Mouse (Mus musculus) CH12.LX (cell line): ENCODE measurements around the gene Flywch2. TPM values are rescaled to one million over a fixed set of nuclear protein-coding genes. Genes with fewer than 3 reads are reported as not detected.

Source experiments
- DNase-seq: peaks from one replicate; pipeline ENCODE4 v3.0.0-alpha.2; 2013; ENCODE audit errors: extremely low read depth
- H3K27ac ChIP-seq: 2 replicates; pipeline ENCODE4 v1.5.1; 2012; ENCODE audit warnings: low read depth, mild to moderate bottlenecking, control low read depth, moderate library complexity; ENCODE audit not compliant: insufficient read depth
- H3K27me3 ChIP-seq: replicated peaks from 2 replicates; pipeline ENCODE3; 2012; ENCODE audit warnings: inconsistent platforms
- H3K36me3 ChIP-seq, 2 experiments: replicated peaks in 1 of 2; 2 replicates each; pipeline versions ENCODE3 to v1.6.1; 2012; ENCODE audit warnings: inconsistent platforms in 1 of 2, low read length in 1 of 2, mild to moderate bottlenecking in 1 of 2, mixed read lengths in 1 of 2, moderate library complexity in 1 of 2; ENCODE audit not compliant: control insufficient read depth in 1 of 2, insufficient read depth in 1 of 2
- H3K4me1 ChIP-seq, 2 experiments: 2 replicates each; pipeline ENCODE4 v1.6.1; 2012; ENCODE audit warnings: inconsistent platforms in 1 of 2, moderate library complexity in 1 of 2; ENCODE audit not compliant: insufficient read depth in 2 of 2, control insufficient read depth in 1 of 2
- H3K4me2 ChIP-seq: 2 replicates; pipeline ENCODE4 v1.6.1; 2012; ENCODE audit warnings: low read depth, mild to moderate bottlenecking, control low read depth; ENCODE audit not compliant: poor library complexity, insufficient read depth, severe bottlenecking
- H3K4me3 ChIP-seq, 3 experiments: fragments of 150-350 bp in 1 of 3; sonication (generic) in 1 of 3; replicated peaks in 1 of 3; 2 replicates each; pipeline versions ENCODE3 to v1.5.1; 2011 to 2012; ENCODE audit warnings: low read depth in 2 of 3, low read length in 2 of 3, mild to moderate bottlenecking in 2 of 3, moderate library complexity in 2 of 3, control low read depth in 1 of 3, improper control_type of control experiment in 1 of 3, inconsistent platforms in 1 of 3, mixed read lengths in 1 of 3; ENCODE audit not compliant: poor library complexity in 1 of 3
- H3K79me2 ChIP-seq: replicated peaks from 2 replicates; pipeline ENCODE4 v1.6.1; 2012; ENCODE audit warnings: mild to moderate bottlenecking, moderate library complexity; ENCODE audit not compliant: control insufficient read depth, poor library complexity, insufficient read depth, severe bottlenecking; ENCODE audit errors: extremely low read depth
- H3K9ac ChIP-seq: 2 replicates; pipeline ENCODE4 v1.6.1; 2012; ENCODE audit warnings: low read depth, mild to moderate bottlenecking, control low read depth, moderate library complexity; ENCODE audit not compliant: insufficient read depth
- H3K9me3 ChIP-seq: replicated peaks from 2 replicates; pipeline ENCODE3; 2012; ENCODE audit warnings: low read length, inconsistent platforms, mixed read lengths
- BHLHE40 ChIP-seq: IDR thresholded peaks from 2 replicates; pipeline ENCODE4 v1.6.1; 2011; ENCODE audit warnings: mild to moderate bottlenecking, low read depth, low read length, improper control_type of control experiment
- CTCF ChIP-seq, 2 experiments: IDR thresholded peaks in 1 of 2; conservative IDR thresholded peaks in 1 of 2; 2 replicates each; pipeline ENCODE4 v1.5.1; 2011 to 2012; ENCODE audit warnings: low read depth in 2 of 2, low read length in 2 of 2, improper control_type of control experiment in 1 of 2, inconsistent platforms in 1 of 2, mild to moderate bottlenecking in 1 of 2, moderate library complexity in 1 of 2
- ETS1 ChIP-seq: conservative IDR thresholded peaks from 2 replicates; pipeline ENCODE4 v1.6.1; 2012; ENCODE audit warnings: low read depth, mild to moderate bottlenecking, inconsistent platforms, low read length, improper control_type of control experiment, moderate library complexity
- IRF4 ChIP-seq: IDR thresholded peaks from 2 replicates; pipeline ENCODE4 v1.6.1; 2014; ENCODE audit warnings: low read depth, mild to moderate bottlenecking, inconsistent platforms, low read length, improper control_type of control experiment
- MAFK ChIP-seq: IDR thresholded peaks from 2 replicates; pipeline ENCODE4 v1.6.1; 2011; ENCODE audit warnings: low read length, improper control_type of control experiment; ENCODE audit not compliant: insufficient replicate concordance
- MXI1 ChIP-seq: IDR thresholded peaks from 2 replicates; pipeline ENCODE4 v1.6.1; 2011; ENCODE audit warnings: mild to moderate bottlenecking, low read depth, low read length, improper control_type of control experiment
- POLR2A ChIP-seq: IDR thresholded peaks from 2 replicates; pipeline ENCODE4 v1.6.1; 2011; ENCODE audit warnings: low read depth, mild to moderate bottlenecking, improper control_type of control experiment, low read length
- RAD21 ChIP-seq: IDR thresholded peaks from 2 replicates; pipeline ENCODE4 v1.6.1; 2011; ENCODE audit warnings: low read depth, mild to moderate bottlenecking, low read length, improper control_type of control experiment, moderate library complexity
- SMC3 ChIP-seq: IDR thresholded peaks from 2 replicates; pipeline ENCODE4 v1.6.1; 2011; ENCODE audit warnings: low read depth, low read length, improper control_type of control experiment
- UBTF ChIP-seq: IDR thresholded peaks from 2 replicates; pipeline ENCODE4 v1.6.1; 2012; ENCODE audit warnings: low read depth, mild to moderate bottlenecking, inconsistent platforms, low read length, improper control_type of control experiment, moderate library complexity
- USF1 ChIP-seq: IDR thresholded peaks from 2 replicates; pipeline ENCODE4 v1.6.1; 2014; ENCODE audit warnings: low read depth, mild to moderate bottlenecking, inconsistent platforms, low read length, improper control_type of control experiment
- ZC3H11A ChIP-seq: IDR thresholded peaks from 2 replicates; pipeline ENCODE4 v1.6.1; 2012; ENCODE audit warnings: low read depth, mild to moderate bottlenecking, inconsistent platforms, low read length, improper control_type of control experiment
- dilution Hi-C: fragments of 300-500 bp; cut with MboI; formaldehyde crosslinking; loops from 2 replicates; pipeline ENCODE4 v1.14.3; 2020; ENCODE audit warnings: low sequenced_read_pairs; ENCODE audit not compliant: extremely low pct_unique_long_range_greater_than_20kb, extremely low pct_ligation_motif_present
- in situ Hi-C: fragments of 300-500 bp; cut with MboI; formaldehyde crosslinking; loops from 3 replicates; pipeline ENCODE4 v1.14.3; 2019; ENCODE audit warnings: low sequenced_read_pairs, low pct_ligation_motif_present, low pct_unique_long_range_greater_than_20kb, mixed read lengths
- polyA plus RNA-seq: library from polyadenylated mRNA; unstranded; fragments of >175 nt; gene quantifications from 2 replicates; pipeline ENCODE4 v1.2.1, GENCODE M21; 2012; ENCODE audit warnings: low read depth; ENCODE audit not compliant: insufficient read length
- total RNA-seq, 2 experiments: library from RNA; depleted of rRNA; stranded (reverse); fragments of 300-350 nt in 1 of 2; fragments of >200 nt in 1 of 2; gene quantifications; 2 replicates each; pipeline ENCODE4 v1.2.3; 2012 to 2014

The Flywch2 gene
- total and polyA plus RNA-seq, 3 experiments = not detected

- Histone ChIP-seq H3K27ac (no peak overlapping the region), H3K27me3 (peaks cover 51% of the 10 kb centered on the region), H3K79me2 (no peaks in the 10 kb centered on the region), H3K9ac (no peak overlapping the region), H3K9me3 (no peaks in the 10 kb centered on the region), H3K36me3 (peaks cover 20 to 40% of the 10 kb centered on the region in 2 experiments)
- in situ Hi-C loops (no loop called here), dilution Hi-C loops (no loop called here)
- DNase-seq = no peak
- TF ChIP-seq ZC3H11A (no peak), RAD21 (no peak), USF1 (no peak), IRF4 (no peak)
- TF ChIP-seq, all 38 proteins: peak for 0
- Histone ChIP-seq H3K4me3 (no peak overlapping the region), H3K4me2 (no peak overlapping the region), H3K4me1 (peaks cover 7 to 16% of the 10 kb centered on the region in 2 experiments; a peak in 3 of 4 replicates)
Measured at GRCm38 (mm10) chr17:23738836-23739201, 47.1 kb downstream of the Flywch2 start.

- no peak for DNase-seq
- H3K4me3 ChIP-seq = no peak overlapping the region
- peaks cover 27 to 49% of the 10 kb centered on the region in 2 experiments for H3K36me3 ChIP-seq
- peaks cover 40% of the 10 kb centered on the region for H3K27me3 ChIP-seq
- no peak overlapping the region for H3K27ac ChIP-seq
- TF ChIP-seq CTCF (conservative IDR thresholded peaks at IDR 0.05 in 1 of 2, IDR thresholded peaks at IDR 0.05 in 1 of 2; ENCODE audit: low read depth in 2 of 2, low read length in 2 of 2) = peak in 1 of 2 experiments; percentile 33; a peak in 2 of 4 replicates
- TF ChIP-seq POLR2A = no peak
- TF ChIP-seq SMC3 = peak; percentile 16; the same call in 1 of the 2 replicates
- no peaks in the 10 kb centered on the region for H3K79me2 ChIP-seq
- H3K4me2 ChIP-seq = no peak overlapping the region
- in situ Hi-C loops (no loop called here), dilution Hi-C loops (no loop called here)
- H3K4me1 ChIP-seq = peaks cover 7 to 16% of the 10 kb centered on the region in 2 experiments; a peak in 3 of 4 replicates
- H3K9ac ChIP-seq = no peak overlapping the region
- H3K9me3 ChIP-seq = no peaks in the 10 kb centered on the region
Measured at GRCm38 (mm10) chr17:23737493-23738445, 48.1 kb downstream of the Flywch2 start.

DNA sequence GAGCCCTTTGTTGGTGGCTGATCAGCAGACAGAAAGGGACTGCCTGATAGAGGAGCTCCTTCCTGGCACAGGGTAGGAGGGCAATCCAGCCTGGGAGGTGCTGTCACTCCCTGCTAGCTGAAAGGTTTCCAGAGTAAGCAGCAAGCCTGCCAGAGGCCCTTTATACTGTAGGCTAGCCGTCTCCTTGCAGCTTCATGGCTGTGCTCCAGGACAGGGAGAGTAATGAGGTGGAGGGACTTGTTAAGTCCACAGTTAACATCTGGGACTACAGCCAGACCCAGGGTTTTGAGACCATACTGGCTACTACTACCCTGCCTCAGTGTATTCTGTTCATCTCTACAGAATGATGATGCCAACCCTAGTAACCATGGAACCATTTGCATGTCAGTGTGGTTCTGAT, 51.5 kb downstream of the Flywch2 start:
- H3K27ac ChIP-seq = no peak overlapping the region
- dilution Hi-C loops = no loop called here
- peaks cover 27 to 63% of the 10 kb centered on the region in 2 experiments for H3K36me3 ChIP-seq
- H3K27me3 ChIP-seq = peaks cover 9% of the 10 kb centered on the region
- no peaks in the 10 kb centered on the region for H3K9me3 ChIP-seq
- H3K4me2 ChIP-seq = no peak overlapping the region
- H3K9ac ChIP-seq = no peak overlapping the region
- H3K4me1 ChIP-seq = no peaks in the 10 kb centered on the region; a peak in 1 of 4 replicates
- H3K79me2 ChIP-seq = no peaks in the 10 kb centered on the region; the same call in 1 of the 2 replicates
- in situ Hi-C loops = no loop called here
- TF ChIP-seq POLR2A = no peak
- TF ChIP-seq ETS1 = no peak
- TF ChIP-seq MAFK = no peak
- TF ChIP-seq UBTF = no peak
- TF ChIP-seq IRF4 = no peak
- TF ChIP-seq USF1 = no peak
- TF ChIP-seq SMC3 = no peak
- TF ChIP-seq MXI1 = no peak
- no peak for TF ChIP-seq BHLHE40
- no peak for DNase-seq
- no peak overlapping the region for H3K4me3 ChIP-seq
